Mouse (Mus musculus) MEL (cell line): ENCODE measurements around the gene Tnfaip2. TPM values are rescaled to one million over a fixed set of nuclear protein-coding genes. Genes with fewer than 3 reads are reported as not detected.

ENCODE experiments used
- DNase-seq: peaks from one replicate; pipeline ENCODE4 v3.0.0; 2011; ENCODE audit warnings: low read depth, low spot score
- H3K27ac ChIP-seq: 2 replicates; pipeline ENCODE4 v1.5.1; 2012; ENCODE audit warnings: low read depth, mild to moderate bottlenecking, control low read depth, low read length, moderate library complexity; ENCODE audit not compliant: control insufficient read depth
- H3K27me3 ChIP-seq, 2 experiments: fragments of 150-350 bp in 1 of 2; sonication (generic) in 1 of 2; 2 replicates each; pipeline ENCODE4 v1.6.1; 2012; ENCODE audit warnings: low read length in 2 of 2, mild to moderate bottlenecking in 2 of 2, improper control_type of control experiment in 1 of 2, moderate library complexity in 1 of 2; ENCODE audit not compliant: insufficient read depth in 2 of 2, control insufficient read depth in 1 of 2
- H3K36me3 ChIP-seq, 2 experiments: 2 replicates each; pipeline ENCODE4 v1.6.1; 2012 to 2014; ENCODE audit warnings: low read length in 2 of 2, improper control_type of control experiment in 1 of 2, inconsistent platforms in 1 of 2, mild to moderate bottlenecking in 1 of 2; ENCODE audit not compliant: insufficient read depth in 2 of 2, control insufficient read depth in 1 of 2
- H3K4me1 ChIP-seq, 2 experiments: fragments of 150-350 bp in 1 of 2; sonication (generic) in 1 of 2; 2 replicates each; pipeline ENCODE4 v1.6.1; 2012; ENCODE audit warnings: low read length in 2 of 2, improper control_type of control experiment in 1 of 2, mild to moderate bottlenecking in 1 of 2; ENCODE audit not compliant: insufficient read depth in 2 of 2, control insufficient read depth in 1 of 2
- H3K4me3 ChIP-seq, 2 experiments: fragments of 150-350 bp in 1 of 2; sonication (generic) in 1 of 2; 2 replicates each; pipeline ENCODE4 v1.5.1; 2012; ENCODE audit warnings: low read depth in 2 of 2, low read length in 2 of 2, mild to moderate bottlenecking in 2 of 2, moderate library complexity in 2 of 2, control low read depth in 1 of 2, improper control_type of control experiment in 1 of 2; ENCODE audit not compliant: control insufficient read depth in 1 of 2, insufficient read depth in 1 of 2
- H3K79me2 ChIP-seq: 2 replicates; pipeline ENCODE4 v1.6.1; 2012; ENCODE audit warnings: mild to moderate bottlenecking, low read length, moderate library complexity; ENCODE audit not compliant: control insufficient read depth, poor library complexity, insufficient read depth
- H3K9ac ChIP-seq: 2 replicates; pipeline ENCODE4 v1.6.1; 2012; ENCODE audit warnings: low read depth, mild to moderate bottlenecking, control low read depth, low read length, moderate library complexity; ENCODE audit not compliant: control insufficient read depth, poor library complexity, severe bottlenecking
- H3K9me3 ChIP-seq: fragments of 150-350 bp; sonication (generic); replicated peaks from 2 replicates; pipeline ENCODE4 v1.6.1; 2012; ENCODE audit warnings: mild to moderate bottlenecking, low read length, improper control_type of control experiment, moderate library complexity; ENCODE audit not compliant: insufficient read depth
- CHD1 ChIP-seq: IDR thresholded peaks from 2 replicates; pipeline ENCODE4 v1.6.1; 2012; ENCODE audit warnings: low read depth, mild to moderate bottlenecking, inconsistent platforms, low read length, improper control_type of control experiment
- CHD2 ChIP-seq: IDR thresholded peaks from 2 replicates; pipeline ENCODE4 v1.6.1; 2011; ENCODE audit warnings: low read length, improper control_type of control experiment
- CTCF ChIP-seq, 3 experiments: IDR thresholded peaks in 2 of 3; conservative IDR thresholded peaks in 1 of 3; 2 replicates each; pipeline ENCODE4 v1.5.1; 2011 to 2012; ENCODE audit warnings: low read length in 3 of 3, low read depth in 2 of 3, mild to moderate bottlenecking in 2 of 3, improper control_type of control experiment in 1 of 3, inconsistent platforms in 1 of 3, mixed read lengths in 1 of 3, moderate library complexity in 1 of 3; ENCODE audit not compliant: control insufficient read depth in 1 of 3, insufficient read depth in 1 of 3, poor library complexity in 1 of 3, severe bottlenecking in 1 of 3
- E2F4 ChIP-seq: IDR thresholded peaks from 2 replicates; pipeline ENCODE4 v1.6.1; 2011; ENCODE audit warnings: low read depth, low read length, improper control_type of control experiment, borderline replicate concordance
- EP300 ChIP-seq, 2 experiments: IDR thresholded peaks; 2 replicates each; pipeline ENCODE4 v1.6.1; 2011; ENCODE audit warnings: improper control_type of control experiment in 2 of 2, low read length in 2 of 2, low read depth in 1 of 2, mild to moderate bottlenecking in 1 of 2
- ETS1 ChIP-seq: IDR thresholded peaks from 2 replicates; pipeline ENCODE4 v1.6.1; 2012; ENCODE audit warnings: low read depth, mild to moderate bottlenecking, inconsistent platforms, low read length, improper control_type of control experiment, moderate library complexity
- JUND ChIP-seq: IDR thresholded peaks from 2 replicates; pipeline ENCODE4 v1.6.1; 2011; ENCODE audit warnings: low read depth, mild to moderate bottlenecking, improper control_type of control experiment, low read length
- KAT2A ChIP-seq: conservative IDR thresholded peaks from 2 replicates; pipeline ENCODE4 v1.6.1; 2012; ENCODE audit warnings: low read depth, low read length, improper control_type of control experiment, inconsistent platforms
- MAFK ChIP-seq: IDR thresholded peaks from 2 replicates; pipeline ENCODE4 v1.6.1; 2011; ENCODE audit warnings: low read depth, mild to moderate bottlenecking, low read length, improper control_type of control experiment, borderline replicate concordance
- MAX ChIP-seq: IDR thresholded peaks from 2 replicates; pipeline ENCODE4 v1.6.1; 2011; ENCODE audit warnings: low read length, improper control_type of control experiment
- MEF2A ChIP-seq: IDR thresholded peaks from 2 replicates; pipeline ENCODE4 v1.6.1; 2014; ENCODE audit warnings: low read depth, mild to moderate bottlenecking, inconsistent platforms, low read length, improper control_type of control experiment; ENCODE audit not compliant: poor library complexity, insufficient replicate concordance, severe bottlenecking; ENCODE audit errors: extremely low read depth
- MXI1 ChIP-seq: IDR thresholded peaks from 2 replicates; pipeline ENCODE4 v1.6.1; 2011; ENCODE audit warnings: mild to moderate bottlenecking, low read depth, low read length, improper control_type of control experiment
- NELFE ChIP-seq: IDR thresholded peaks from 2 replicates; pipeline ENCODE4 v1.6.1; 2011; ENCODE audit warnings: low read depth, low read length, improper control_type of control experiment
- NRF1 ChIP-seq: IDR thresholded peaks from 2 replicates; pipeline ENCODE4 v1.6.1; 2014; ENCODE audit warnings: low read depth, mild to moderate bottlenecking, inconsistent platforms, low read length, improper control_type of control experiment, moderate library complexity; ENCODE audit not compliant: poor library complexity, insufficient read depth, severe bottlenecking
- RAD21 ChIP-seq: IDR thresholded peaks from 2 replicates; pipeline ENCODE4 v1.6.1; 2011; ENCODE audit warnings: mild to moderate bottlenecking, low read depth, low read length, improper control_type of control experiment
- SIN3A ChIP-seq: IDR thresholded peaks from 2 replicates; pipeline ENCODE4 v1.6.1; 2012; ENCODE audit warnings: low read length, improper control_type of control experiment, inconsistent platforms
- TAL1 ChIP-seq: IDR thresholded peaks from 2 replicates; pipeline ENCODE4 v1.6.1; 2012; ENCODE audit warnings: mild to moderate bottlenecking, inconsistent platforms, low read length, moderate library complexity, mixed read lengths
- TBP ChIP-seq: IDR thresholded peaks from 2 replicates; pipeline ENCODE4 v1.8.0; 2011; ENCODE audit warnings: low read depth, low read length, improper control_type of control experiment
- USF1 ChIP-seq: IDR thresholded peaks from 2 replicates; pipeline ENCODE4 v1.6.1; 2014; ENCODE audit warnings: low read depth, mild to moderate bottlenecking, inconsistent platforms, low read length, improper control_type of control experiment, moderate library complexity
- USF2 ChIP-seq, 2 experiments: IDR thresholded peaks; 2 replicates each; pipeline ENCODE4 v1.6.1; 2011 to 2012; ENCODE audit warnings: improper control_type of control experiment in 2 of 2, low read length in 2 of 2, borderline replicate concordance in 1 of 2, inconsistent platforms in 1 of 2, low read depth in 1 of 2, mild to moderate bottlenecking in 1 of 2; ENCODE audit not compliant: insufficient read depth in 1 of 2
- ZKSCAN1 ChIP-seq: IDR thresholded peaks from 2 replicates; pipeline ENCODE4 v1.6.1; 2012; ENCODE audit warnings: low read depth, mild to moderate bottlenecking, inconsistent platforms, low read length, improper control_type of control experiment, moderate library complexity
- ZMIZ1 ChIP-seq: IDR thresholded peaks from 2 replicates; pipeline ENCODE4 v1.6.1; 2012; ENCODE audit warnings: low read depth, mild to moderate bottlenecking, inconsistent platforms, low read length, improper control_type of control experiment, moderate library complexity
- ZNF384 ChIP-seq: IDR thresholded peaks from 2 replicates; pipeline ENCODE4 v1.6.1; 2012; ENCODE audit warnings: low read depth, mild to moderate bottlenecking, inconsistent platforms, low read length, improper control_type of control experiment
- polyA plus RNA-seq, 2 experiments: library from polyadenylated mRNA; stranded (reverse) in 1 of 2; unstranded in 1 of 2; fragments of >175 nt in 1 of 2; fragments of >200 nt in 1 of 2; gene quantifications; 2 replicates each; pipeline versions ENCODE4 v1.2.1 to v1.2.4; 2012; ENCODE audit warnings: low replicate concordance in 2 of 2, low read depth in 1 of 2; ENCODE audit not compliant: insufficient read length in 2 of 2, insufficient read depth in 1 of 2, missing spikeins in 1 of 2
- total RNA-seq: library from RNA; depleted of rRNA; stranded (reverse); fragments of 300-350 nt; gene quantifications from 2 replicates; pipeline ENCODE4 v1.2.3, GENCODE M21; 2012

The Tnfaip2 gene
- total and polyA plus RNA-seq, 3 experiments = 51.4 to 77.2 (median 66.8) TPM

DNA sequence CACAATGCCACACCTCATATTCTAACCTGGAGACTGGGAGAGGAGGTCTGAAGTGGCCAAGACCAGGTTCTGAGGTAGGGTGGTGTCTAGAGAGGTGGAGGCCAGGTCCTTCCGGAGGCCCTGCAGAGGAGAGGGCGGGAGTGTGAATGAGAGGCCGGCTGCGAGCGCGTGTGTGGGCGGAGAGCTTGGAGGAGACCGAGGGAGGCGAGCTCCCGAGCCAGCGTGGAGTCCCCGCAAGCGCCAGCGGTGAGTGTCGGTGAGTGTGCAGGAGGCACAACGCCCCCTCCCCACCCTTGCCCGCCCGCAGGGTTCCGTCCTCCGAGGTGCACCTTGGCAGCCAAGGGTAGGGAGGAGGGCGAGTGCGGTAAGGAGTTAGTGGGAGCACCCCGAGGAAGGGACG lies 35.6 kb upstream of the Tnfaip2 start, which contains the start of gene Lbhd2:
Lbhd2 (plus strand) TSS at position 188 of the 400 bp plus-strand sequence.
- Histone ChIP-seq H3K4me3 (no peak within 1 kb of the TSS), H3K27me3 (peaks cover 0 to 4% of the 10 kb centered on the region in 2 experiments; a peak in 2 of 4 replicates), H3K9me3 (no peaks in the 10 kb centered on the region), H3K9ac (no peak within 1 kb of the TSS), H3K79me2 (no peaks in the 10 kb centered on the region), H3K27ac (no peak within 1 kb of the TSS), H3K4me1 (no peaks in the 10 kb centered on the region), H3K36me3 (no peaks in the 10 kb centered on the region)
- no peak for DNase-seq
- TF ChIP-seq MEF2A (no peak), NELFE (no peak), ZKSCAN1 (no peak), CTCF (IDR thresholded peaks at IDR 0.05 in 2 of 3, conservative IDR thresholded peaks at IDR 0.05 in 1 of 3; ENCODE audit: control insufficient read depth in 1 of 3, insufficient read depth in 1 of 3, low read depth in 2 of 3, low read length in 3 of 3, poor library complexity in 1 of 3, severe bottlenecking in 1 of 3) (no peak), ZMIZ1 (no peak), TAL1 (no peak), MAFK (no peak), SIN3A (no peak), RAD21 (no peak), MXI1 (no peak), ETS1 (no peak), KAT2A (no peak), EP300 (IDR thresholded peaks at IDR 0.05; ENCODE audit: low read depth in 1 of 2, low read length in 2 of 2) (no peak), E2F4 (no peak), NRF1 (no peak), CHD1 (no peak), JUND (no peak), MAX (no peak), USF2 (IDR thresholded peaks at IDR 0.05; ENCODE audit: borderline replicate concordance in 1 of 2, insufficient read depth in 1 of 2, low read depth in 1 of 2, low read length in 2 of 2) (no peak)

DNA sequence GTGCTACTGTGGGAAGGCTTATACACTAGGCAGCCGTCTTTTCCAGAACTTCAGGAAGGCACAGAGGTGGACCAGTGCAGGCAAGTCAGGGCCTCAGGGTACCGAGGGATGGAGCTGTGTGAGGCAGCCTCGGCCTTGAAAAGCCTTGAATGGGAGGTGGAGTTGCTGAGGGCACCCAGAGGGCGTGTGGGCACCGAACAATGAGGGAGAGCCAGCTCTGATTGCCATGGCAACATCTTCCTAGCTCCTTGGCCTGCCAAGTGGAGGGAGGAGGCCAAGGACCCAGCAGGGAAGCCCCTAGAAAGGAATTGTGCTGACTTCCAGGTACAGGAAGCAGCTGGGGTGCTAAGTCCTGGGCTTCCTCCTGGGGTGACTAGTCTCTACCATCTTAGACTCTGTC lies 32.7 kb upstream of the Tnfaip2 start:
- no peak overlapping the region for H3K27ac ChIP-seq
- no peaks in the 10 kb centered on the region for H3K36me3 ChIP-seq
- H3K79me2 ChIP-seq = no peaks in the 10 kb centered on the region
- no peak for DNase-seq
- H3K4me1 ChIP-seq = no peaks in the 10 kb centered on the region
- H3K9me3 ChIP-seq = no peaks in the 10 kb centered on the region
- TF ChIP-seq TBP (no peak), CHD2 (no peak), ZNF384 (no peak), MAX (no peak), SIN3A (no peak), E2F4 (no peak), USF1 (no peak)
- peaks cover 0 to 4% of the 10 kb centered on the region in 2 experiments; a peak in 2 of 4 replicates for H3K27me3 ChIP-seq
- H3K4me3 ChIP-seq = no peak overlapping the region
- no peak overlapping the region for H3K9ac ChIP-seq
